ENCODE assay signal across 24 mouse cellular contexts in the genomic region with DNA sequence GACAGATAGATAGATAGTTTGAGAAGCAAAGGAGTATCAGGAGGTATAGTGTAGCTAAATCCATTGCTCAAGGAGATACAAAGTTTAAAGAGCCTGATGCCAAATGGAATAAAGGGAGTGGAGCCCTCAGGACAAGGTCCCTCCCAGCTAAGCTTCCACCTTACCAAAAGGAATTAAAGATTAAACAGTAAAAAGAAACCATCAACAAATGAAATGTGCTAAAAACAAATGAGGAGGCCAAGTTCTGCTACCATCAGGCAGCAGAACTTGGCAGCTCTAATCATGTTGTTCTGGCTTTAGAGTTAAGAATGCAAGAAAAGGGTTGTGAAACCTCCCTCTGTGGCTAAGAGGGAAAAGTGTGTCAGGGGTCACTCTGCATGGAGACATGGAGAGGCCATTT.
DNase-seq lines count a peak whose midpoint lies in the region; ATAC-seq and TF ChIP-seq lines count a peak whose summit lies in the region.
"Had no signal": no experiment of that assay in that cellular context is flagged by ENCODE, and none has a peak within 500 bp of the region (broad histone marks: within the 10 kb centered on the region; RNA-seq: fewer than 3 reads in every experiment).

No protein-coding gene starts in this region.

- H3K27me3 ChIP-seq in liver, adult 2 months (ENCODE audit: control insufficient read depth, insufficient read depth, low read length), result no peaks in the 10 kb centered on the region
- no peaks in the 10 kb centered on the region for H3K27me3 ChIP-seq in liver, embryonic 11.5 days (replicated peaks; ENCODE audit: control insufficient read depth, insufficient read depth, low read length)
- H3K27me3 ChIP-seq in intestine, embryonic 16.5 days (replicated peaks; ENCODE audit: control insufficient read depth, insufficient read depth, low read length), result no peaks in the 10 kb centered on the region
- H3K27me3 ChIP-seq: heart, embryonic 12.5 days; heart, embryonic 15.5 days; hindbrain, embryonic 13.5 days had no signal

- no peak for TF ChIP-seq POLR2A in liver, adult 2 months (IDR thresholded peaks at IDR 0.05; ENCODE audit: extremely low read depth, insufficient read depth, low read length)

- H3K4me3 ChIP-seq in liver, adult 2 months (ENCODE audit: insufficient read depth, low read depth, low read length), result no peak overlapping the region
- H3K4me3 ChIP-seq in liver, embryonic 11.5 days (ENCODE audit: low read depth, low read length), result no peak overlapping the region
- no peak overlapping the region for H3K4me3 ChIP-seq in intestine, embryonic 16.5 days (ENCODE audit: low read length)
- H3K4me3 ChIP-seq: gastrocnemius, adult 2 months; heart, embryonic 12.5 days; heart, embryonic 15.5 days; hindbrain, embryonic 10.5 days; hindbrain, embryonic 13.5 days had no signal

- no peak for TF ChIP-seq CTCF in liver, adult 2 months (IDR thresholded peaks at IDR 0.05; ENCODE audit: low read depth, low read length)

- H3K27ac ChIP-seq in liver, adult 2 months (replicated peaks; ENCODE audit: insufficient read depth, low read depth, low read length), result no peak overlapping the region
- no peak overlapping the region for H3K27ac ChIP-seq in liver, embryonic 11.5 days (ENCODE audit: low read depth, low read length)
- H3K27ac ChIP-seq in intestine, embryonic 16.5 days (ENCODE audit: low read length), result no peak overlapping the region
- H3K27ac ChIP-seq: gastrocnemius, adult 2 months; heart, embryonic 15.5 days; hindbrain, embryonic 10.5 days; hindbrain, embryonic 13.5 days; hindbrain, postnatal 0 days had no signal

- no peaks in the 10 kb centered on the region for H3K79me2 ChIP-seq in liver, adult 2 months (ENCODE audit: control insufficient read depth, insufficient read depth, low read length)

- H3K9me3 ChIP-seq in liver, embryonic 11.5 days (ENCODE audit: control insufficient read depth, low read length), result no peaks in the 10 kb centered on the region
- H3K9me3 ChIP-seq in intestine, embryonic 16.5 days (ENCODE audit: control insufficient read depth, low read length), result no peaks in the 10 kb centered on the region
- H3K9me3 ChIP-seq: heart, embryonic 12.5 days; heart, embryonic 15.5 days; hindbrain, embryonic 10.5 days; hindbrain, embryonic 13.5 days had no signal

- H3K4me2 ChIP-seq in liver, embryonic 11.5 days, result no peak overlapping the region
- no peak overlapping the region for H3K4me2 ChIP-seq in intestine, embryonic 16.5 days (ENCODE audit: low read depth, low read length)
- H3K4me2 ChIP-seq: heart, embryonic 12.5 days; heart, embryonic 15.5 days; hindbrain, embryonic 13.5 days had no signal

- H3K36me3 ChIP-seq in liver, adult 2 months (ENCODE audit: control insufficient read depth, insufficient read depth, low read length), result no peaks in the 10 kb centered on the region
- no peaks in the 10 kb centered on the region for H3K36me3 ChIP-seq in liver, embryonic 11.5 days (ENCODE audit: control insufficient read depth, insufficient read depth, low read length)
- H3K36me3 ChIP-seq in intestine, embryonic 16.5 days (ENCODE audit: control insufficient read depth, insufficient read depth, low read length), result no peaks in the 10 kb centered on the region
- H3K36me3 ChIP-seq: heart, embryonic 12.5 days; heart, embryonic 15.5 days; hindbrain, embryonic 10.5 days; hindbrain, embryonic 13.5 days had no signal

- peaks cover 10% of the 10 kb centered on the region; the same call in 1 of the 2 replicates for H3K4me1 ChIP-seq in liver, adult 2 months (ENCODE audit: control insufficient read depth, insufficient read depth, low read length)
- no peaks in the 10 kb centered on the region for H3K4me1 ChIP-seq in liver, embryonic 11.5 days (replicated peaks; ENCODE audit: control insufficient read depth, insufficient read depth, low read length)
- H3K4me1 ChIP-seq in intestine, embryonic 16.5 days (ENCODE audit: control insufficient read depth, insufficient read depth, low read length), result no peaks in the 10 kb centered on the region
- H3K4me1 ChIP-seq: heart, embryonic 12.5 days; heart, embryonic 15.5 days; hindbrain, embryonic 10.5 days; hindbrain, embryonic 13.5 days had no signal

- H3K9ac ChIP-seq in liver, adult 2 months (ENCODE audit: low read depth, low read length), result no peak overlapping the region
- no peak overlapping the region for H3K9ac ChIP-seq in liver, embryonic 11.5 days (ENCODE audit: low read depth, low read length)
- no peak overlapping the region for H3K9ac ChIP-seq in intestine, embryonic 16.5 days (ENCODE audit: low read depth, low read length)
- H3K9ac ChIP-seq: forebrain, postnatal 0 days; heart, embryonic 12.5 days; heart, embryonic 15.5 days; hindbrain, embryonic 13.5 days had no signal

- peak; percentile 4 for DNase-seq in adrenal gland, postnatal 10 days
- DNase-seq in adrenal gland, postnatal 4 days (ENCODE audit: low spot score in 2 of 2), result no peak
- DNase-seq in kidney, adult 8-10 months, result peak; percentile 2 to 27
- DNase-seq in kidney, postnatal 25 days, result no peak
- DNase-seq in liver, adult 2 months (ENCODE audit: extremely low read depth, low read depth, low spot score), result peak; percentile 93
- DNase-seq in liver, embryonic 11.5 days (ENCODE audit: low spot score), result no peak
- DNase-seq: adrenal gland, postnatal 14 days; cerebellum, adult 18-20 months; cerebellum, adult 9-10 months; cerebellum, postnatal 14 days; forebrain, postnatal 0 days; gastrocnemius, adult 2 months; gastrocnemius, postnatal 14 days; heart, adult 18-20 months; heart, postnatal 10 days; heart, postnatal 36 days had no signal

- ATAC-seq in liver, embryonic 11.5 days (replicated peaks; ENCODE audit: low FRiP score), result no peak
- no peak for ATAC-seq in intestine, embryonic 16.5 days
- ATAC-seq: activated CD4-positive, CD25-positive, alpha-beta regulatory T cell, adult 4 months; forebrain, embryonic 14.5 days; forebrain, postnatal 0 days; hindbrain, postnatal 0 days had no signal

Comparison
In these comparisons a context has a peak if more than half of its experiments do, and no peak if none do; other contexts are left out.
1. DNase-seq: peak in adrenal gland, postnatal 10 days (single experiment), kidney, adult 8-10 months (2 of 2) and liver, adult 2 months (single experiment); none in adrenal gland, postnatal 4 days (0 of 2), kidney, postnatal 25 days (0 of 2) and liver, embryonic 11.5 days (single experiment).